Mouse (Mus musculus): Measurements from ENCODE around the gene Ivd. TPM values are rescaled to one million over a fixed set of nuclear protein-coding genes. Genes with fewer than 3 reads are reported as not detected.

Ivd gene
- polyA plus RNA-seq, 1 experiment, result 41.4 TPM

- TF ChIP-seq CTCF (IDR thresholded peaks at IDR 0.05; ENCODE audit: borderline replicate concordance, insufficient read depth, low read length), result no peak
- TF ChIP-seq POLR2A (IDR thresholded peaks at IDR 0.05; ENCODE audit: low read depth, low read length), result no peak
- no peak overlapping the region for H3K4me3 ChIP-seq (ENCODE audit: insufficient read depth, low read length)
- peaks cover 2% of the 10 kb centered on the region for H3K4me1 ChIP-seq (ENCODE audit: control insufficient read depth, insufficient read depth, low read length)
- H3K27ac ChIP-seq (ENCODE audit: insufficient read depth, low read length), result no peak overlapping the region
These were observed 13.6 kb downstream of the Ivd start for GRCm38 (mm10) chr2:118875316-118875715.

DNA sequence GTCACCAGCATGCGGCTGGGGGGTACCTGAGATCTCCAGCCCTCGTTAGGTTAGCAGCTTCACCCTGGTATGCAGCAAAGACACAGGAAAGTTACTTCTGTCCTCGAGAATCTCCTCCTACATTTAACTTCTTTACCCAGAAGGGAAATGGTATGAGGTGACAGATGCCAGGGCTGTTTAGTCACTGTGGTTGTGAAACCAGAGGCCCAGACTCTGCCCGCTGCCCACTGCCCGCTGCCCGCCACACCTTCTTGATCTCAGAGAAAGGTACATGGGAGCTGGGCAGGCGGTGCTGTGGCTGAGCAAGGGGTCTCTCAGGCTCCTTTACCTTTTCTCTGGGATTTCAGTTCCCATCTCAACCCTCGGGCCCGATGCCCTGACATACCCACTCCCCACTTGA lies 14.7 kb downstream of the Ivd start:
- Histone ChIP-seq H3K4me3 (ENCODE audit: insufficient read depth, low read length) (no peak overlapping the region), H3K4me1 (ENCODE audit: control insufficient read depth, insufficient read depth, low read length) (no peaks in the 10 kb centered on the region), H3K27ac (ENCODE audit: insufficient read depth, low read length) (no peak overlapping the region)
- TF ChIP-seq POLR2A (IDR thresholded peaks at IDR 0.05; ENCODE audit: low read depth, low read length) (no peak), CTCF (IDR thresholded peaks at IDR 0.05; ENCODE audit: borderline replicate concordance, insufficient read depth, low read length) (no peak)

DNA sequence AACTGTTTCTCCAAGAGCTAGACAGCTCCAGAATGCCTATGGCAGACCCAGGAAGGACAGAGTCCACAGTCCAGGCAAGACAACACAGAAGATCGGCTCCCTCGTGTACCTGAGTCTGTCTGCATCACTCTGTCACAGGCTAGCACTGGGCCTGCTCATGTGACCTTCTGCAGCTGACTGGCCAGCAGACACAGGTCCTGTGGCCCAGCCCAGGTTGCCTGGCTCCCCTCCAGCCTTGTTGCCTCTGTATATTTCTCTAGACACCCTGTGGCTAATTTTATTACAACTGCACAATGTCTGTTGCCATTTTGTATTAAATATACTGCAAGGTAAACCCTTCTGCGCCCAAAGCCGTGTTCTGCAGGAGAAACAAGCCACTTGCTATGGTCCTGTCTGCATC lies 19.3 kb downstream of the Ivd start:
- Histone ChIP-seq H3K27ac (ENCODE audit: insufficient read depth, low read length) (no peak overlapping the region), H3K4me3 (ENCODE audit: insufficient read depth, low read length) (no peak overlapping the region), H3K4me1 (ENCODE audit: control insufficient read depth, insufficient read depth, low read length) (no peaks in the 10 kb centered on the region)
- TF ChIP-seq POLR2A (IDR thresholded peaks at IDR 0.05; ENCODE audit: low read depth, low read length) (no peak), CTCF (IDR thresholded peaks at IDR 0.05; ENCODE audit: borderline replicate concordance, insufficient read depth, low read length) (no peak)

DNA sequence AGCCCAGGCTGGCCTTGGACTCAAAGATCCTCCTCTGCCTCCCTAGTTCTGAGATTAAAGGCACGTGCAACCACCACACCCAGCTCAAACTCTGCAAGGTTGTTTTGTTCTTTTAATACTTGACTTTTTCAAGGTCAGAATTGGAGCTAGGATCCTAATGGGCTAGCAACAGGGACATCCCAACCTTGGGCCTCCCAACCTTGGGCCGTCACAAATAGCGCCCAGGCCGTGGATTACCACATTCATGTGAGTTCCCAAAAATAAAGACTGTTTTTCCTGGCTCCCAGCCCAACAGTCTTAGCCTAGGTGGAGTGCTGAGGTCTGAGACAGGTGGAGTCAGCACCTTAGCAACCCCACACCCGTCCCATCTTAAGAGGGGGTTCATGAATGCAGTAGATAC lies 20.2 kb downstream of the Ivd start:
- Histone ChIP-seq H3K27ac (ENCODE audit: insufficient read depth, low read length) (no peak overlapping the region), H3K4me1 (ENCODE audit: control insufficient read depth, insufficient read depth, low read length) (no peaks in the 10 kb centered on the region), H3K4me3 (ENCODE audit: insufficient read depth, low read length) (no peak overlapping the region)
- TF ChIP-seq POLR2A (IDR thresholded peaks at IDR 0.05; ENCODE audit: low read depth, low read length) (no peak), CTCF (IDR thresholded peaks at IDR 0.05; ENCODE audit: borderline replicate concordance, insufficient read depth, low read length) (no peak)

DNA sequence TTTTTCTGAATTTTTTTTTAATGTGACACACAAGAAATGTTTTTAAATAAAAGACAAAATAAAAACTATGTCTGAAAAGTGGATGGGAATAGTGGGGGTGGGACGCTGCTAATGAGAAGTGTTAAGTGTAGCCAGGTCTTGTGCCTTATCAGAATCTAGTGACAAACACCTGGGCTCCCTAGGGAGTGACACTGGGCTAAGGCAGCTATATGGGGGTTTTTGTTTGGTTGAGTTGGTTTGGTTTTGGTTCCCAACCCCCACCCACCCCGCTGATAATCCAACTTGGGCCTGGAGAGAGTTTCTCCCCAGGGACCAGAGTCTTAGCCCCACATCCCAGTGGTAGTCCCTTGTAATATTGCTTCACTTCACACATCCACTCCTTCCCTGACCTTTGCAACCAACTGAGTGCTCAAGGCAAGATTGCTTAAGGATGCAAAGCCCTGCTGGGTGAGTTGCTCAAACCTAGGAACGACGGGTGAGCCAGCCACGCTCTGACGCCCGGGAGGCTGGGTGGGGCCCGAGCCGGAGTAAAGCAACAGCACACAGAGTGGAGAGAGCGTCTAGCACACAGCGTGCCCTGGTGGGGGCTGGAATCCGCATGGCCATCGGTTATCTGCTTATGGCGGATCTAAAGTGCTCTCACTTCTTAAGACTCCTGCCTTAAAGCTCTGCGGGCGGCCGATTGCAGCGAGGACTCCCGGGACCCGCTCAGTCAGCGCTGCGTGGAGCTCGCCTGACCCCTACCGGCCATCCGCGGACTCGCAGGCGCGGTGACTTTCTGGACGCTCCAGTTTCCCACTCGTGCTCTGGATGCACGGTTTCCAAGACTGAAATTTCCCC lies 21.3 kb downstream of the Ivd start:
- Histone ChIP-seq H3K4me3 (ENCODE audit: insufficient read depth, low read length) (peak overlapping the region; percentile 20), H3K27ac (ENCODE audit: insufficient read depth, low read length) (no peak overlapping the region), H3K4me1 (ENCODE audit: control insufficient read depth, insufficient read depth, low read length) (no peaks in the 10 kb centered on the region)
- TF ChIP-seq POLR2A (IDR thresholded peaks at IDR 0.05; ENCODE audit: low read depth, low read length), result no peak
- TF ChIP-seq CTCF (IDR thresholded peaks at IDR 0.05; ENCODE audit: borderline replicate concordance, insufficient read depth, low read length), result peak; percentile 99

GRCm38 (mm10) chr2:118887440-118887839 lies 25.7 kb downstream of the Ivd start:
- TF ChIP-seq POLR2A (IDR thresholded peaks at IDR 0.05; ENCODE audit: low read depth, low read length) (no peak), CTCF (IDR thresholded peaks at IDR 0.05; ENCODE audit: borderline replicate concordance, insufficient read depth, low read length) (no peak)
- Histone ChIP-seq H3K4me3 (ENCODE audit: insufficient read depth, low read length) (no peak overlapping the region), H3K27ac (ENCODE audit: insufficient read depth, low read length) (no peak overlapping the region), H3K4me1 (ENCODE audit: control insufficient read depth, insufficient read depth, low read length) (no peaks in the 10 kb centered on the region)

GRCm38 (mm10) chr2:118887845-118888548 lies 26.2 kb downstream of the Ivd start:
- Histone ChIP-seq H3K4me1 (ENCODE audit: control insufficient read depth, insufficient read depth, low read length) (no peaks in the 10 kb centered on the region), H3K4me3 (ENCODE audit: insufficient read depth, low read length) (no peak overlapping the region), H3K27ac (ENCODE audit: insufficient read depth, low read length) (no peak overlapping the region)
- TF ChIP-seq POLR2A (IDR thresholded peaks at IDR 0.05; ENCODE audit: low read depth, low read length) (no peak), CTCF (IDR thresholded peaks at IDR 0.05; ENCODE audit: borderline replicate concordance, insufficient read depth, low read length) (no peak)

DNA sequence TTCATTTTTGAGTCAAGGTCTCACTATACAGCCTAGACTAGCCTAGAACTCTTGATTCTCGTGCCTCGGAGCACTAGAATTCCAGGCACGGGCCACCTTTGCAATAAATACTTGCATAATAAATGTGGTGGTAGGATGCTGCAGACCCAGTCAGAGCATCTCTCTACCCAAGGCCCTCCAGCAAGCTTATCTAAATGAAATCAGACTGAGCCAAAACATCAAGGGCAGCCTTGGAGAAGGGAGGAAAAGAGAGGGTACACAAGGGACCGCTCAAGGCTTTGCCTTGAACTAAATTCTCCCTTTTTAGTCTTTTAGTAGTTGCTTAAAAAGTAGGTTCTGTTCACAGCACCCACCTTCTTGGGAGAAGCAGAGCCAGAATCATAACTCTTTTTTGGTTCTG lies 29.4 kb downstream of the Ivd start:
- no peak overlapping the region for H3K4me3 ChIP-seq (ENCODE audit: insufficient read depth, low read length)
- H3K4me1 ChIP-seq (ENCODE audit: control insufficient read depth, insufficient read depth, low read length), result no peaks in the 10 kb centered on the region
- TF ChIP-seq POLR2A (IDR thresholded peaks at IDR 0.05; ENCODE audit: low read depth, low read length), result no peak
- TF ChIP-seq CTCF (IDR thresholded peaks at IDR 0.05; ENCODE audit: borderline replicate concordance, insufficient read depth, low read length), result no peak
- no peak overlapping the region for H3K27ac ChIP-seq (ENCODE audit: insufficient read depth, low read length)

DNA sequence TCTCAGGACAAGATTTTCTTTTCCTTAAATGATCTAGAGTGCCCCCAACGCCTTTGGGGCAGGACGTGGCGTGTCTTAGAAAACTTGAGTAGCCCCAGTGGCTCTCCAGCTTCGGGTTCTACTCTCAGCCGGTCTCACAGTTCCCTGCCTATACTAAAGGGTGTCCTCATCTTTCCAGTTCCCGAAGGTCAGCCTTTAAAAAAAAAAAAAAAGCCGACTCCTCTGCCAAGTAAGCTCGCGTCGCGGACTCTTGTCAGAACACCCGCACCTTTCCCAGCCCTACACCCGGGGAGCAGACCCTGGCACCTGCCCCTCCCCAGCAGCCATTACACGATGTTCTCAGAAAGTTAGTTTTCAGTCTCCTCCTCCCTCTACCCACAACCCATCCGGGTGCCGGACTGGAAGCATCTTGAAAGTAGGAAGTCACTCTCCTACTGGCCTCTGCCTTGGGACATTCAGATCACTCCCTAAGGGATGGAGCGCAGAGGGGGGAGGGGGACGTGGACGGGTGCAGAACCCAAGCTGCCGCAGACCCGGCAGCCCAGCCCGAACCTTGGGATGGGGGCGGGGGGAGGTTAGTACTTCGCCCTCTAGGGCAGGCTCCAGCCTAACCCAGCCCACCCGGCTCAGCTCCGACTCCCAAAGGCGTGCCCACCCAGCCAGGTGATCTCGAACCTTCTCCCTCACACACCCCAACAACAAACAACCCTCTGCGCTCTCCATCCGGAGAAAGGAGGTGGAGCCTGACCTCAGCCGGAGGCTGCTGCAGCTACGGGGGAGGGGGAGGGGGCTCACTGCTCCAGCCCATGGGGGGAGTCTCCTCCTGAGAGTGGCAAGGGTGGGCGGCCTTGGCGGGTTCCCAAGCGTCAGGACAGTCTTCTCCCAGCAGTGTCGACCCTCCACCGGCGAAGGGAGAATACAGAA lies 34.5 kb downstream of the Ivd start:
- peak overlapping the region; percentile 42 for H3K4me3 ChIP-seq (ENCODE audit: insufficient read depth, low read length)
- no peak overlapping the region for H3K27ac ChIP-seq (ENCODE audit: insufficient read depth, low read length)
- H3K4me1 ChIP-seq (ENCODE audit: control insufficient read depth, insufficient read depth, low read length), result no peaks in the 10 kb centered on the region
- no peak for TF ChIP-seq CTCF (IDR thresholded peaks at IDR 0.05; ENCODE audit: borderline replicate concordance, insufficient read depth, low read length)
- no peak for TF ChIP-seq POLR2A (IDR thresholded peaks at IDR 0.05; ENCODE audit: low read depth, low read length)
